Mouse (Mus musculus) embryonic fibroblast, embryonic 13.5 days (primary cell): ENCODE results near the gene Slc25a26. TPM values are rescaled to one million over a fixed set of nuclear protein-coding genes. Genes with fewer than 3 reads are reported as not detected.

Experiments
- H3K27ac ChIP-seq: 2 replicates; pipeline ENCODE4 v1.5.1; 2012; ENCODE audit warnings: low read length, control low read depth, inconsistent platforms; ENCODE audit not compliant: insufficient read depth
- H3K4me1 ChIP-seq: 2 replicates; pipeline ENCODE4 v1.6.1; 2011; ENCODE audit warnings: low read length; ENCODE audit not compliant: control insufficient read depth, insufficient read depth
- H3K4me3 ChIP-seq: 2 replicates; pipeline ENCODE4 v1.5.1; 2011; ENCODE audit warnings: mild to moderate bottlenecking, control low read depth, low read length; ENCODE audit not compliant: insufficient read depth
- CTCF ChIP-seq: IDR thresholded peaks from 2 replicates; pipeline ENCODE4 v1.5.1; 2011; ENCODE audit warnings: mild to moderate bottlenecking, control low read depth, low read length, moderate library complexity, borderline replicate concordance; ENCODE audit not compliant: insufficient read depth
- POLR2A ChIP-seq: IDR thresholded peaks from 2 replicates; pipeline ENCODE4 v1.6.1; 2011; ENCODE audit warnings: low read depth, mild to moderate bottlenecking, control low read depth, low read length, moderate library complexity
- polyA plus RNA-seq: library from polyadenylated mRNA; stranded (reverse); fragments of >200 nt; gene quantifications from 2 replicates; pipeline ENCODE4 v1.2.4, GENCODE M21; 2011; ENCODE audit warnings: low read depth; ENCODE audit not compliant: missing spikeins, insufficient read length

Gene Slc25a26
- polyA plus RNA-seq, 1 experiment = 7.1 TPM

DNA sequence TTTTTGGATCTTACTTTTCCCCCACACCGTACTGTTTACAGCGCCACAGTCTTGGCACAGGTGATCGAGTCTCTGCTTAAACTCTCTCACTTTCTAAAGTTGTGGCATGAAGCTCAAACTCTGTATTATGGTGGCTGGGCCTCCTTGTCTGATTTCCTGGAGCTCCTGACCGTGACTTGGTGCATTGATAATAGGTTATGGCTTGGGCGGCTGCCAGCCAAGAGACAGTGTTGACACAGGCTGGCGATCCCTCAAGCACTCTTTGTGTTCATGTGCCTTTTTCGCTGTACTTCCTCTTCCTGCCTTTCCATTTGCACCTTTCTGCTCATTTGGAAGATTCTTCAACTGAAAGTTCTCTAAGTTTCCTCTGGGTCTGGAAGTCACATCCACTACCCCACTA, 30.6 kb downstream of the Slc25a26 start:
- TF ChIP-seq POLR2A (no peak), CTCF (no peak)
- no peak overlapping the region for H3K27ac ChIP-seq

DNA sequence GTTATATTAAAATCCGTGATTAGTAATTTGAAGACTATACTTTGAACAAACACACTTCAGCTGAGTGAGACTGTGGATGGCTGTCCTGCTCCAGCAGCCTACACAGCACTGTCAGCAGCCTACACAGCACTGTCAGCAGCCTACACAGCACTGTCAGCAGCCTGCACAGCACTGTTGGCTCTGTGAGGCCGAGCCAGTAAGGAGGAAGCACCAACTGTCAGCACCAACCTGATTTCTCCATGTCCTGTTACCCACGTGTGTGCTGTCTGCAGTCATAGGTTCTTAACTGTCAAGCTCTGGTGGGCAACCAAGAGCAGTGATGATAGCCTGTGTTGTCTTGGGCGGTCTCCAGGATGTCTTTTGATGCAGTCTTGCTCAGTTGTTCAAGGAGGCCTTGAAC, 32.0 kb downstream of the Slc25a26 start:
- TF ChIP-seq CTCF (no peak), POLR2A (no peak)
- Histone ChIP-seq H3K4me1 (no peaks in the 10 kb centered on the region), H3K4me3 (no peak overlapping the region), H3K27ac (no peak overlapping the region)

More for the DNA sequence above, 30.6 kb downstream of the Slc25a26 start:
- H3K4me1 ChIP-seq = no peaks in the 10 kb centered on the region
- H3K4me3 ChIP-seq = no peak overlapping the region

DNA sequence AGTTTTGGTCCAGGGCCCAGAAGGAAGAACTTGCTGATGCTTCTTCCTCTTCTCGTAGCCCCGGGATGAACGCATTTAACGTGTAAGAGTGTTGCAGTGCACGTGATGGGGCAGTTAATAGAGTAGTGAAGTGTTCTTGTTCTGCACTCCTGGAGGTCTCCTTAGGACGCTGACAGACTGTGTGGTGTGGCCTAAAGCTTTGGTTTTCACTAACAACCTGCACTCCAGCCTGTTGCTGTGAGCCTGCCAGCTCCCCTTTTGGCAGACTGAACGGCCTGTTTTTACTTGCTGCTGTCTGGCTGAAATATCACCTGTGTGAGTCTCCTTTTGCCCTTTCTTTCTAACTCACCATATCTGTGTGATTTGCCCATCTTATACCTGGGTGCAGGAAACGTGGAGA, 36.3 kb downstream of the Slc25a26 start:
- TF ChIP-seq CTCF (no peak), POLR2A (no peak)
- Histone ChIP-seq H3K27ac (no peak overlapping the region), H3K4me3 (no peak overlapping the region)

DNA sequence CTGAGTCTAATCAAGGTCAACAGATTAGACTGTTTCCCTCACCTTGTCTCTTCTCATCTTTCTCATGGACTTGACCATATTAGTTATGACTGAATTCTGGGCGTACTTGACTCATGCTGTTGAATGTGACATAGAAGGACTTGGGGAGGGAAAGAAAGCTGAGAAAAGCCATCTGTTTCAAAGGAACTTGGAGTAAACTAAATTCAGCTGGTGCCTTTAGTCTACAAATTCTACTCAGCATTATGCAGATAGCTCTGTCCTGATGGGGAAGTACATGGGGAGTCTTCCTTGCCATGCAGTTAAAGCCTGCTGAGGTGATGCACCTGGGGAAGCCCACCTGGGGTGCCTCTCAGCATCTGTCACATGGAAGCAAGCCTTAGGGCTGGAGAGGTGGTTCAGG, 37.5 kb downstream of the Slc25a26 start:
- Histone ChIP-seq H3K27ac (no peak overlapping the region), H3K4me1 (no peaks in the 10 kb centered on the region), H3K4me3 (no peak overlapping the region)
- TF ChIP-seq CTCF = no peak
- no peak for TF ChIP-seq POLR2A

More for the DNA sequence above, 36.3 kb downstream of the Slc25a26 start:
- H3K4me1 ChIP-seq = no peaks in the 10 kb centered on the region

DNA sequence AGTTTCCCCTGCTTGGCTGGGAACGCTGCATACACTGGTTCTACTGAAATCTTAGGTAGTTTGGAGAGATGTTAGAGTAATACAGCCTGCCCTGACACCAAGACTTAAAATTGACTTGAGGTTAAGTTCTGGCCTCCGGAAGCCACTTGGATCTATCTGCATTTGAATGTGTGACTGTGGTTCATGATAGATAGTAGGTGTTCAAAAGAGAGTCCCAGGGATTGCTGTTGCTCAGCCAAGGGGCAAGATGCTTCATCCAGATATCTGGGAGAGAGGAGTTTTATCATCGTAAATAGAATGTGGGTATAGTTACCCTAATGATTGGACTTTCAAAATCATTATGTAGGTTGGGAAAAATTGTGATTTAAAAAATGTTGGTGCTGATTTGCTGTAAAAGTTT, 40.0 kb downstream of the Slc25a26 start:
- TF ChIP-seq CTCF (no peak), POLR2A (no peak)
- H3K4me3 ChIP-seq = no peak overlapping the region
- no peak overlapping the region for H3K27ac ChIP-seq
- no peaks in the 10 kb centered on the region for H3K4me1 ChIP-seq

DNA sequence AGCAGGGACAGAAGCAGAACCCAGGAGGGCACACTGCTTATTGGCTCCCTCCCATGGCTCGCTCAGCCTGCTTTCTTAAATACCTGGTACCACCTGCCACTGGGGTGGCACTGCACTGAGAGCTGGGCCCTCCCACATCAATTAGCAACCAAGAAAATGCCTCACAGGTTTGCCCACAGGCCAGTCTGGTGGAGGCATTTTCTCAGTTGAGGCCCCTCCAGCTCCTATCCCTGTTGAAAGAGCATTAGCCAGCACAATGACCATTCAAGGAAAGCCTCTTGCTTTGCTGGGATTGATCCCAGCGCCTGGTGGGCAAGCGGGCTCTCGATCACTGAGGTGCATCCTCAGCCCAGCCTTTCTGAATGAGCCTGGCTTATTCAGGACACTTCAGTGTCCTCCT, 40.5 kb downstream of the Slc25a26 start:
- H3K4me3 ChIP-seq = no peak overlapping the region
- no peak overlapping the region for H3K27ac ChIP-seq
- TF ChIP-seq CTCF = no peak
- TF ChIP-seq POLR2A = no peak
- H3K4me1 ChIP-seq = no peaks in the 10 kb centered on the region

DNA sequence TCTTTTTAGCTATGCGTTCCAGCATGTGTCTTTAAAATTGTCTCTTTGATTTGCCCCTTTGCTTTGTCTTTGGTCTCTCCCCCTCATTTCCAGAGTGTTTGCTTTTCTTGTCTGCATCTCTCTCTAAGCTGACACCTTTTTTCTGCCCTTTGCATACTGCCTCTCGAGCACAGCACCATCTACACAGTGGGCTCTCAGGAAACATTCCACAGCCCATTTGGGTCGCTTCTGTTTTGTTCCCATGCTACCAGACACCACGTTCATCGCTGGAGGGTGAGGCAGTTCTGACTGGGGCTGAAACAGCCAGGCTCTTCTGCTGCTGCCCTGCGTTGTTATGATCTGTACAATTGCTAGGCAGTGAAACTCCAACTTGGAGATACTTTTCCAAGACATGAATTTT, 41.0 kb downstream of the Slc25a26 start:
- Histone ChIP-seq H3K4me3 (no peak overlapping the region), H3K27ac (no peak overlapping the region), H3K4me1 (no peaks in the 10 kb centered on the region)
- TF ChIP-seq CTCF = no peak
- TF ChIP-seq POLR2A = no peak

DNA sequence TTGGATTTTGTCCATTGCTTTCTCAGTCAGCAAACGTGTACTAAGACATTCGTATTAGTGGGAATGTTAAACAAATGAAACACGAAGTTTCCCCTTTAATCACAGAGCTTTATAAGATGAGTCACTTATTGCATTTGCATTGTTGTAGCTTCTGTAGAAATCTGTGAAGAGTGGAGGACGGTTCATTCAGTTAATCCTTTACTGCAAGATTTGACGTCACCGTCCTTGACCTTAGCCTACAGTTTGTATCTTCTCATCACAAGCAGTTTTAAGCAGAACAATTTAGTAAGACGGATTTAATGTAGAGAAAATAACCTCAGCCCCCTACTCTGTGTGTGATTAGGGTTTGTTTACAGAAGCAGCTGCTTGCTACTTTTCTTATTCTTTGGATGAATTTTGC, 41.7 kb downstream of the Slc25a26 start:
- Histone ChIP-seq H3K4me3 (no peak overlapping the region), H3K4me1 (no peaks in the 10 kb centered on the region), H3K27ac (no peak overlapping the region)
- TF ChIP-seq POLR2A (no peak), CTCF (no peak)

DNA sequence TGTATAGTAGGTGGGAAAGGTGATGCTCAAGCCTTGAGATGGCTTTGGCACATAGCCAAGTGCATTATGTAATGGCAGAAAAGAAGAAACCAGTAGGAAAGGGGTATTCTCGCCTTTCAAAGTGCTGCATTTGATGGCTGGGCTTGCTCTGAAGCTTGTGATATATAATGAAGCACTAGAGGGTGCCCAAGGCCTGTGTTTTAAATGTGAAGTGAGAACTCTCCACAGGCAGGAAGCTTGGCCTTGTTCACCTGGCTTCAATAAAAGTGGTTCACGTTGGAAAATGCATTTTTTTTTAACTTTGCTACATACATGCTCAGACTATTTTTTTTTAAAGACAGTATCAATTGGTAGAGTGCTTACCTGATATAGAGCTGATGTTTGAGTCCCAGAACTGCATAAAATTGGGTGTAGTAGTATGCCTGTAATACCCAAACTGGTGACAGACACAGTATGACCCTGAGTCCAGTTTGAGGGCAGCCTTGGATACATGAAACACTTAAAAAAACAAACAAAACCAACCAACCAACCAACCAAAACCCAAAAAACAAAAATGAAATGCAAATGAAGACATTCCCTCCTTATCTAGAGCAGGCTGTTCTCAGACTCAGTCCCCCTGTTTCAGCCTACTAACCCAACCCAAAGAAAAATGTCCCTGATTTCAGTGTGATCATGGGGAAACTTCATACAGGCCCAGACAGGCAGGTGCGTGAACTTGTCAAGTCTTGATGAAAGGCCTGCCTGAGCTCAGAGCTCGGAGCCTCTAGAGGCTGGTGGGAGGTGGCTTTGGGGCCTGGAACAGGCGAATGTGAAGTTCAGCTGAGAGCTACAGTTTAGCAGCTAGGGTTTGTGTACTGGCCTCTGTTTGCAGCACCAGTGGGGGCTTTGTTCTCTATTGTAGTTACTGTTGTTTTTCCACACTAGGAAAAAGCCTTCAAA, 44.0 kb downstream of the Slc25a26 start:
- H3K4me1 ChIP-seq = no peaks in the 10 kb centered on the region
- no peak overlapping the region for H3K4me3 ChIP-seq
- no peak for TF ChIP-seq CTCF
- no peak for TF ChIP-seq POLR2A
- no peak overlapping the region for H3K27ac ChIP-seq

DNA sequence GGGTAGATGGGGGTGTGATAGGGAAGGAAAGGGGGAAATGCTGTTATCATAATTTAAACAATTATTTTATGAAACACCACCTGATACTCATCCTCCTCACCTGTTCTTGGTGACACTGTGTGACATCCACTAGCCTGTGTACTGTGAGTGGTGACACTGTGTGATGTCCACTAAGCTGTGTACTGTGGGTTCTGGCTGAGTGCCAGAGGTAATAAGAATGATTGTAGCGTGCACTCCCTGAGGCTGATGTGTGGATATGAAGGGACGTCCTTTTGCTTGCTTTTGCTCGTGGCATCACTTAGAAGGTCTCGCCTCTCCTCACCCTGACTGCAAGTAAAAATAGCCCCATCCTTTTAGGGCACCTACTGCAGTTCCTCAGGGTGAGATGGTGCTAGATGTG, 47.1 kb downstream of the Slc25a26 start:
- H3K4me3 ChIP-seq = no peak overlapping the region
- TF ChIP-seq POLR2A (no peak), CTCF (no peak)
- no peak overlapping the region for H3K27ac ChIP-seq
- no peaks in the 10 kb centered on the region for H3K4me1 ChIP-seq
